Mouse (Mus musculus) kidney, postnatal 36 days (tissue): ENCODE data around the gene Cyp8b1.
A peak's percentile ranks its signal among the peaks of the same experiment; 100 is the strongest.

Experiments
- DNase-seq, 2 experiments: peaks; one replicate each; pipeline ENCODE4 v3.0.0; 2021 to 2022; ENCODE audit warnings: mixed read lengths in 2 of 2

The Cyp8b1 gene

GRCm38 (mm10) chr9:121914226-121914757 is 1.8 kb downstream of the Cyp8b1 start:
- DNase-seq: no peak

- DNase-seq: no peak
Measured at GRCm38 (mm10) chr9:121912786-121913185, 3.3 kb downstream of the Cyp8b1 start.

DNA sequence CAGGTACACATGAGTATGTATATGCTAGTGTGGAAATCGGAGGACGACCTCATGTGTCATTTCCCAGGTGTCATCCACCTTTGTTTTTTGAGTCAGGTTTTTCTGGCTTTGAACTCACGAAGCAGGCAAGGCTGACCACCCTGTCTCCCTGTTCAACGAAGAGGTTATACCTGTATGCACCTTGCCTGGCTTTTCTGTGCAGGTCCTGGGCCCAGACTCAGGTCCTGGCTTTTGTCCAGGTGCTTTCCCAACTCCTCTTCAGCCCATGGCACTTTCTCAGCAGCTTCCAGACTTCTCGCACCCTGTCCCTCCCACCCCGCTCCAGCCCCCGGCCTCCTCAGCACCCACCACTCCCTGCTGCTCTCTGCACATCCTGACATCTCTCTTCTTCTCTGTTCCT is 4.9 kb downstream of the Cyp8b1 start:
- no peak for DNase-seq

DNA sequence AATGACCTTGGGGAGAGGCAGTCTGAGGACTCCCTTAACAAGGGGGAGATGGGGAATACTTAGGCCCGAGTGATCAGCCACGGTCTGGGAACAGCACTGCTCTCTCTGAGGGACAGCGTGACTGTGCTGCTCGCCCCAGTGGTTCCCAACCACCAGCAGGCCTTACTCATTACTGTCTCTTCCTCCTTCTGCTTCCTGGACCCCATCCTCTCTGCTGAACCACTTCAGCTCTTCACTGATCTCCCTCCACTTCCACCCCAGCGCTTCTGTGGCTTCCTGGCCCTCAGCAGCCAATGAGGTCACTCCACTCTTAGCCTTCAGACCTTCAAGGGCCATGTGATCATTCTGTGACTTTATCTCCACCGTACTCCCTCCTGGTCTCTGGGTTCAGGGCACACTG is 6.5 kb downstream of the Cyp8b1 start:
- no peak for DNase-seq

DNA sequence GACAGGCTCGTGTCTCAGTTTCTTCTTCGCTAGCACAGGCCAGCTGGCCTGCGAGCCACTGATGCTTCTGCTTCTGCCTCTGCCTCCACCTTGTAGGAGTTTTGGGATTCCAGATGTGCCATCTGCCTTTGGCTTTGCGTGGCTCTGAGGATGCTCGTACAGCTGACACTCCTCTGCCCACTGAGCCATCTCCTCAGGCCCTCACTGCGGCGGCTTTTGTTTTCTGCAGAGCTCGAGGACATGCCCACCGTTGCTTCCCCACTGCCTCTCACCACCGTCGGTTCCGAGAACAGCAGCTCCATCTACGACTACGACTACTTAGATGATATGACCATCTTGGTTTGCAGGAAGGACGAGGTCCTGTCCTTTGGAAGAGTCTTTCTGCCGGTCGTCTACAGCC is 7.8 kb downstream of the Cyp8b1 start:
- DNase-seq: no peak

DNA sequence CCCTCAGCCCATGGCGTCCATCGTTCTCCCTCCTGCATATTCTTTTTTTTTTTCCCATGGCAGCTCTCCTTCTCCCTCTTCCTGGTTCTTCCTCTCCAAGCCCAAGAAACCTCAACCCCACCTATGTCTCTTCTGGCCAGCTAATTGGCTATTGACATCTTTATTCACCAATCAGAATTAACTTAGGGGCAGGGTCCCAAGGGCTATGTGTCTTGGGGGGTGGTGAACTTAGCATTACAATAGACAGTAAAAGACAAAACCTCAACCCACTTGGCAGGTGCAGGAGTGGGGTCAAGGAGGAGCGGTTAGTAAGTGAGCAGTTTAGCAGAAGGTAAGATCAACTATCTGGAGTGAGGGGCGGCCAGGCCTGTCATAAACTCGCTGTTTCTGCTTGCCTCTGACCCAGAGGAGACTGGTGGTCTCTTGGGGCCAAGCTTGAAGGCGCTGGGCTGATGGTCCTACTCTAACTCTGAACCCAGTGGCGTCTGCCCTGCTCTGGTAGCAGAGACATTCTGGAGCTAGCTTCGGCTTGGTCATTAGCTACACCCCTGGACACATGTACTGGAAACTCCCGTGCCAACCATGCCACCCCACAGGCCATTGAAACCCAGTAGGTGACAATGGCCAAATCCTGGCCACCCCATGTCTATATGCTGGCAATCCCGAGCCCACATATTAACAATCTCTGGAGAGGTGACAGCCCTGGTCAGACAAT is 8.6 kb downstream of the Cyp8b1 start:
- DNase-seq: no peak

DNA sequence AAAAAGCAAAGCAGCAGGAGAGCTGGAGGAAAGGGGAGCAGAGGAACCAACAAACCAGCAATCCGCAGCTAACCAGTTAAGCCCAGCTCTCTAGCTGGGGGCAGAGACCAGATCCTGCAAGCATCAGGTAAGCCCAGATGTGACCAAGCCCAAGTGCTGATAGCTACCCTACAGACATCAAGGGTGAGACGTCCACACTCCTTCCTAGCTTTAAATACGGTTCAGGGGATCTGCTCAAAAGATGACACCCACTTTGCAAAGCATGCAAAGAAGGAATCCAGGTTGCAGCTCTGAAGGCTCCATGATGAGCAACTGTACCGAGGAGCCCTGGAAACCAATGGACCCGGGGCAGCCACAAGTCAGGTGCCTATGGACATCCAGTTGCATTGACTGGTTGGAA is 9.6 kb downstream of the Cyp8b1 start:
- DNase-seq: no peak

DNA sequence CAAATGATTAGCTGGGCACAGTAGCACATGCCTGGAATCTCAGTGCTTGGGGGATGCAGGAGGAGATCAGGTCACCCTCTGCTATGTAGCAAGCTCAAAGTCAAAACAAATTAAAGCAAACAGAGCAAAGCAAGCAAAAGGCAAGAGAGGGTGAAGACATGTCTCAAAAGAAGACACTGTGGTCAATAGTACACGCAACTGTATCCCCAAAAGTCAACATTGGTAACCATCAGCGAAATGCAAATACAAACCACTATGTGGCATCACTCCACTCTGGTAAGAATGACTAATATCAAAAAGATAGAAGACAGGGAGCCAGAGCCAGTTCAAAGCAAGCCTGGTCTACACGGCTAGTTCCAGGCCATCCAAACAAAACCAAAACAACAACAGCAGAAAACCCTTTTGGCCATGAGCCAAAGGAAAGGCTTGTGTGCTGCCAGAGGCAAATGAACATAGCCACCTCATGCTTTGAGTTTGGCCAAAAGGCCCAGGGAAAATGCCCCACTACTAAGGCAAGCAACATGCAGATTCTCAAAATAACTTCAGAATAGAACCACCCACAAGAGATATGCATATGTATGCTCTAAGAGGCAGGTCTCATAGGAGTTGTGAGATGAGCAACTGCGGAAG is 10.4 kb downstream of the Cyp8b1 start:
- DNase-seq: no peak

DNA sequence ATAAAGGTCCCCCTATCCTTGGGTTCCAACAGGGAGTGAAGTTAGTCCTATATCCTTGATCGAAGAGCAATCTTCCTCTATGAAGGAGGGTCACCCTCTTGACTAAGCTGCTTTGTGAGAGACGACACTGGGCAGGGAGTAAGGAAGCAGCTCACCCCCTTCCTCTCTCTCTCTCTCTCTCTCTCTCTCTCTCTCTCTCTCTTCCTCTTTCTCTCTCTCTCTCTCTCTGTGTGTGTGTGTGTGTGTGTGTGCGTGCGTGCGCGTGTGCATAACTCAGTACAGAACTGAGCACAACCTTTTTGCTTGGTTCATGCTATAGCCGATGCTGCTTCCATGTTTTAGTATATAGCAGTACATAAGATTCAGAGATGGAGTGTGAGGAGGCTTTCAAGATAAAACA is 11.2 kb downstream of the Cyp8b1 start:
- no peak for DNase-seq

- DNase-seq: no peak
Measured at GRCm38 (mm10) chr9:121904319-121904718, 11.8 kb downstream of the Cyp8b1 start.

DNA sequence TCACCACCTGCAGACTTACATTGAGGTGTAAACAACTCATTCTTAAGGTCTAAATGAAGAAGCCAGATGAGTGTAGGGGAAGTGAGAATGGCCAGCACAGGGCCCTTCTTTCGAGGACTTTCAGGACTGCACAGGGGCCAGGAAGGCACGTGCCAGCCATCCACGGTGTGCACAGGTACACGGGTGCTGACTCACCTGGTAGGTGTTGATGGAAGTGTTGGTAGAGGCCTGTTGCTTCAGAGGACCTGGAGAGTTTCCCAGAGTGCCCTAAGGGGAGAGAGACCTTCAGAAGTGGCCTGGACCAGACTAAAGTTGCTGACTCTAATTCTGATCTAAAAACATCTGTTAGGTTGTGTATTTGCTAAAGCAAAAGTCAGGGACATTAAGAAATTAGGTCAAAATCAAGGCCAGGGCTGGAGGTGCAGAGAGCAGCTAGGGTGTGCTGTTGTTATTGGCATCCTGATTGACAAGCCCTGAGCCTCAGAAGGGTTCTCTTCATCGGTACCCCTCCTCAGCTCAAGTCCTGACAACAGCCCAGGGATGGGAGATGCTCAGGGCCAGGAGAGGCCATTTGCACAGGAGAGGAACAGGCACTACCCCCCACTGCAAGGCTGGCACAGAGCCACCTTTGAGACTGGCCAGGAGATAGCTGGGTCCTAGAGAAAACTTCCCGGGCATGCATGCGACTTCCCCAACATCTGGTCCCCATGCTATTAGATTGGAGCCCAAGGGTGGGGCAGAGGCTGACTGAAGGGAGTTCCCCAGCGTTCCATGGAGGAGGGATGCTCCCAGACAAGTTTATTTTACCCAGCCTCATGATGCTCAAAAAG is 12.4 kb downstream of the Cyp8b1 start:
- peak in 1 of 2 experiments; percentile 20 for DNase-seq

DNA sequence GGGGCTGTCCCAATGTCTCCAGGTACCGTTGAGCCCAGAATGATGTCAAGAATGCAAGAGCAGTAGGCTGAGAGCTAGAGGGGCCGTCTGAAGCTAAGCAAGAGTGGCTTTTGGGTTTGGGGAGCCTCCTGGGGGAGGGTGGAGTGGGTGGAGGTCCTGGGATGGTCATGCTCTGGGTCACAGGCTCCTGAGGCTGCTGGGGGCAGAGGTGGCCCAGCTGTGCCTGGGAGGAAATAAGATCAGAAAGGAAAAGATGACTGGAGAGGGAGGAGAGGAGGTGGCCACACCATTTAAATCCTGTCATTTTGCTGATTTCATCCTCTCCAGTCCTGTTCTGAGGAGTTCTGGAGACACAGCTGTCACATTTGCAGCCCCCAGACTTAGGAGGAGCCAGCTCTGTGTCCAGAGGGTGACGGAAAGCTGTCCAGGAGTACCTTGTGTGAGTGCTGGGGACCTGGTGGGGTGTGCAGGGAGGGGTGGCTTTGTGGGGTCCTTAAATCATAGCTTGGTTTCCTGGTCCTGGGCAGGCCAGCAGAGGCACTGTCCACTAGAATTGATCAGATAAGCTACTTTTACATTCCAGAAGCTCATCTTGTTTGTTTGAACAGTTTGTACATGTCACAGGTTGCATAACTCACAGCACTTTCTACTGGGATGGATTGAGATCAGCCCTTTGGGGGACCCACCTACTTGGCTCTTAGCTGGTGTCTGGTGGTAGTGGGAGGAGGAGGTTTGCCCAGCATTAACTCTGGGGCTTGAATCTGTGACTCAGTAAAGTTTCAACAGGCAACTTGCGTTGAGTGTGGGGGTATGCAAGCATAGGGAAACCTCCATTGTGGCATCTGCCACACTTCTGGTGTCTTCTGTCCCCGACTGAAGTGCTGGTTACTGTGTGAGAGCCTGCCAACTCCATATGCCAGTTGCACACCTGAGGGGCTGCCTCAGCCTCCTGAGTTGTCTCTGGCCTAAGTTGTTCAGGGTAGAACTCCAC is 14.1 kb downstream of the Cyp8b1 start:
- no peak for DNase-seq

DNA sequence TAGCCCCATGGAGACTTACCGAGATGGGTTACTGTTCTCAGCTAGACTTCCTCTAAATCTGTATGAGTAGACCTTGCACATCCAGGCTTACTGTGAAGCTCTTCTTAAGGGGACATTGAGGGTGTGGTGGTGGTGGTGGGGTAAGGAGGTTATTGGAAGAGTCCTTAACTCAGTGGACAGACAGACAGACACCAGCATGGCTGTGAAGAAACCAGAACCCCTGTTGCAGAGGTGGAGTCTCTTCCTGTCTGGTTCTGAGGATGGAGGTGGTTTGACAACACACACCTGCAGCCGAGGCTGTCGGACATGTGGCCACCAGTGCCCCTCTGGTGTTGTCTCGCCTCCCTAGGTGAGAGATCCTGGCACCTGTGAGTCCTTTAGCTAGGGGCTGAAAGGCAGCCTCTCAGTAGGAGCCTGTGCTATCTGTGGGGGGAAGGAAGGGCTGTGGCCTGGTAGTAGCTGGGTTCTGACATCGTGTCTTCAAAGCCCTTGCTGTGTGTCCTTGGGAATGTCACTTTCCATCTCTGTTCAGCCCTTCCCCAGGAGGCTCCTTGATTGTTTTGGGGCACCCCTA is 15.7 kb downstream of the Cyp8b1 start:
- no peak for DNase-seq

DNA sequence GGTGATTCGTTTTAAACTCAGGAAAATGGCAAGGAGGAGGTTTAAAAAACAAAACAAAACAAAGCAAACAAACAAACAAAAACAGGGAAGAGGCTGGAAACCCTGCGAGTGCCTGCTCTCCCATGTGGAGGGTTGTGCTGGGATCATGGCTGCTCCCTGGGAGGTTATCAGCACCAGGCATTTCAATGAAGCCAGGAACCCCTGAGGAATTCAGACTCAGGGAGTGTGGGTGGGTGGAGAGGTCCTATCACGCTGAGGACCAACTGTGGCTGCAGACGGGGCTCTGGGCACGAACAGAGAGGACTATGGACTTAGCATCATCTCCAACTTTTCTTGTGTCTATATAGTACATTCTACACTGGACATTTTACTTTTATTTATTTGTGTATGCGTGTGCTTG is 16.8 kb downstream of the Cyp8b1 start:
- DNase-seq: no peak

DNA sequence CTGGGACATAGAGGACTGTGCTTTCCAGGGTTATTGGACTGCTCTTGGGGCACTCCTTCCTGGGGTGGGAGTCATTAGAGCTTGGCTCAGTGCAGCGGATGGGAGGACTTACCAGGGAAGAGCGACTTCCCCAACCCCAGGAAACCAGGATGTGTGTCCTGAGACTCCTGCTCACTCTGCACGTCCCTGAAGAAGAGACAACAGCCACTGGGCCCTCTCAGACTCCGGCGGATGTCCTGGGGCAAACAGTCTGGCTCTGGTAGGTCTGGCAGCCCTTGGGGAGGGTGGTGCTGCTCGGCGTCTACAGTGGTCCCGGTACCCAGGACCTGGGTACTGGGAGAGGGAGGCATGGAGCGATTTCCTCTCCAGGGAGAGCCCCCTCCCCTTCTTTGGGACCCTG is 17.9 kb downstream of the Cyp8b1 start, which contains the start of gene Ackr2:
Ackr2 (plus strand) TSS at position 111 of the 400 bp plus-strand sequence.
- peak in 1 of 2 experiments; percentile 10 for DNase-seq

GRCm38 (mm10) chr9:121896820-121897219 is 19.3 kb downstream of the Cyp8b1 start:
- DNase-seq: no peak

GRCm38 (mm10) chr9:121895392-121895993 is 20.6 kb downstream of the Cyp8b1 start:
- no peak for DNase-seq

DNA sequence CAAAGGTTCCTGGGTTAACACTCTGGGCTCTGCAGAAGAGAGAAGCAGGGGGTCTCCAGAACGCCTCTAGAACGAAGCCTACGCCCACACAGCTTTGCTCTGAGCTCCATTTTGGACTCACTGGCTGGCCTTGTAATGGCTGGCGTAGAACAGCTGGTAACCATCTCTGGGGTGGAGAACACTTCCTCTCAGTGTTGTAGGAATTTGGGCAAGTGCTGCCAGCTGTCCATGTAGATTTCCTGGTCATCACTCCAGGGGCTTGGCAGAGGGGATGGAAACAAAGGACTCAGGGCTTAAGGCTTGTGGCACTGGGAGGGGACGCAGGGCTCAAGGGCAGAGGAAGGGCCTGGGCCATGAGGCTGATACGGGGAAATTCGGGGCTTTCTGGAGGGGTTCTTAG is 21.7 kb downstream of the Cyp8b1 start:
- DNase-seq: no peak

GRCm38 (mm10) chr9:121892057-121892687 is 23.9 kb downstream of the Cyp8b1 start:
- DNase-seq: no peak

- no peak for DNase-seq
Measured at GRCm38 (mm10) chr9:121891301-121891700, 24.8 kb downstream of the Cyp8b1 start.

DNA sequence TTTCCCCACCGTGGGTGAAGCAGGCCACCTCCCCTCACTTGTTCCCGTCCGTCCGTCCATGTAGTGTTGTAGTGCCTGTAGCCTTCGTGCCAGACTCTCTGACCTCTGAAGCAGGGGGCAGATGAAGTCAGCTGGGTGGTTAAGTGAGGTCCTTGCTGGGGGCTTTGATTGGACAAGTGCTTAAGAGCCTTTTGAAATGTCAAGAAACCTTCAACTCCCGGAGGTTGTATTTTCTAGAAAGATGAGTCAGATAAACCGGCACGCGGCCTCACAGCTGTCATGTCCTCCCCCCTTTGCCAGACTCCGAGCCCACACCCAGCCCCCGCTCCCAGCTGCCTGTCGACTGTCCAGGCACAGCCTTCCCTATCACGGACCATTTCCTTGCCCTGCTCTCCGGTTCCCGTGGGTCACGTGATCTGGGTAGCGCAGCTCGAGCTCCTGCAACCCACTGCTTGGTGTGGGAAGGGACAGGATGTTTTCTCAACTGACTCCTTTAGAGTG is 25.6 kb downstream of the Cyp8b1 start:
- DNase-seq: peak; percentile 68 to 74
